Mouse (Mus musculus) spleen, adult 2 months (tissue): ENCODE measurements around the gene Tgfbr2.

ENCODE experiments used
- CTCF ChIP-seq: fragments of 200-500 bp; IDR thresholded peaks from 2 replicates; pipeline ENCODE4 v1.5.1; 2011; ENCODE audit warnings: mild to moderate bottlenecking, inconsistent platforms; ENCODE audit not compliant: insufficient read depth, insufficient read length, insufficient replicate concordance; ENCODE audit errors: extremely low read depth
- POLR2A ChIP-seq: fragments of 200-500 bp; IDR thresholded peaks from 2 replicates; pipeline ENCODE4 v1.6.1; 2011; ENCODE audit warnings: low read depth, low read length, inconsistent platforms

DNA sequence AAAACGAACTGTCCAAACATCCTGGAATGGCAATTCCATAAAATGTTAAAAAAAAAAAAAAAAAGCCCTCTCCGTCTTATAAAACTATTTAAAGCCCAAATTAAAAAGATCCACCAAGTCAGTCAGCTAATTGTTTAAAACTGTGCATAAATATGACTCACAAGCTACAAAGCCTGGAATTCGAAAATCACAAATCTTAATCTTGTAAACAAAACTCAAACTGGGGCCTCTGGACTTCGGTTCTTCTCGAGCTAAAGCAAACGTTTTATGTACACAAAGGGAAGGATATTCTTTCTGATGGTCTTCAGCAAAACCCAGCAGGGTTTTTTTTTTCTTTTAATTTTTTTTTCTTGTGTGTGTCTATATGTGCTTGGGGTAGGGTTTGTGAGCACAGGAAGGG is 2.1 kb downstream of the Tgfbr2 start:
- TF ChIP-seq CTCF (no peak), POLR2A (no peak)
